Mouse (Mus musculus) C2C12 (cell line): ENCODE measurements around the gene Mylip.

ENCODE experiments used
- CTCF ChIP-seq: IDR thresholded peaks from one replicate; pipeline ENCODE4 v1.5.1; 2011; ENCODE audit not compliant: control insufficient read depth, insufficient read depth, insufficient read length
- MAX ChIP-seq: IDR thresholded peaks from one replicate; pipeline ENCODE4 v1.6.1; 2011; ENCODE audit warnings: mild to moderate bottlenecking, control low read depth
- MYOD1 ChIP-seq: IDR thresholded peaks from one replicate; pipeline ENCODE4 v1.6.1; 2011; ENCODE audit warnings: low read depth; ENCODE audit not compliant: control insufficient read depth, insufficient read length

DNA sequence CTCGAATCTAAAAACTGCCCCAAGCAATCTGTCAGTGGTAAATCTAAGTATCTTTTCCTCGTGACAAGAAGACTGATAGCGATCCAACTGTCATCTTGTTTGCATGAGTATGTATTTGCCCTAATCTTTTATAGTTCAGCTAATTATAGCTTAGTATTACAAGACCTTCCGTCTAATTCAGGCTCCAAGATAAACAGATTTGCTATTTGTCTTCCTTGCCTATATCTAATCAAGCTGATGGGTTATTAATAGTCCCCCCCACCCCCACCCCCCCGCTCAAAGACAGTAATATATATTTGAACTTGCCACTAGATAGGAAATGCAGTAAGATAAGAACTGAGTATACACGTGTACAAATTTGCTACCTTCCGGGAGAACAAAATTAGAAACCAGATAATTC lies 7.3 kb upstream of the Mylip start:
- TF ChIP-seq MYOD1 = no peak
- no peak for TF ChIP-seq CTCF
- no peak for TF ChIP-seq MAX
